Mouse (Mus musculus): ENCODE results near the gene Dpf3. TPM values are rescaled to one million over a fixed set of nuclear protein-coding genes. Genes with fewer than 3 reads are reported as not detected.

Dpf3 gene
- polyA plus RNA-seq, 1 experiment, result 3.0 TPM

GRCm38 (mm10) chr12:83254399-83254798, 233.1 kb downstream of the Dpf3 start:
- no peak for TF ChIP-seq FLI1 (IDR thresholded peaks at IDR 0.05; ENCODE audit: low read length)
- no peak for TF ChIP-seq GATA1 (IDR thresholded peaks at IDR 0.05; ENCODE audit: borderline replicate concordance, low read length)
- H3K4me3 ChIP-seq (replicated peaks), result no peak overlapping the region

GRCm38 (mm10) chr12:83249066-83249465, 238.4 kb downstream of the Dpf3 start:
- Histone ChIP-seq H3K4me1 (no peaks in the 10 kb centered on the region), H3K27me3 (replicated peaks) (peaks cover 12% of the 10 kb centered on the region), H3K4me3 (replicated peaks) (no peak overlapping the region), H3K36me3 (replicated peaks; ENCODE audit: low read length) (no peaks in the 10 kb centered on the region), H3K9me3 (peaks cover 9% of the 10 kb centered on the region)
- TF ChIP-seq GATA1 (IDR thresholded peaks at IDR 0.05; ENCODE audit: borderline replicate concordance, low read length), result no peak
- no peak for TF ChIP-seq FLI1 (IDR thresholded peaks at IDR 0.05; ENCODE audit: low read length)

More at GRCm38 (mm10) chr12:83254399-83254798, 233.1 kb downstream of the Dpf3 start:
- H3K27me3 ChIP-seq (replicated peaks), result peaks cover 8% of the 10 kb centered on the region
- H3K9me3 ChIP-seq, result no peaks in the 10 kb centered on the region
- no peaks in the 10 kb centered on the region for H3K36me3 ChIP-seq (replicated peaks; ENCODE audit: low read length)
- H3K4me1 ChIP-seq, result no peaks in the 10 kb centered on the region

- TF ChIP-seq GATA1 (IDR thresholded peaks at IDR 0.05; ENCODE audit: borderline replicate concordance, low read length) (no peak), FLI1 (IDR thresholded peaks at IDR 0.05; ENCODE audit: low read length) (no peak)
- no peaks in the 10 kb centered on the region for H3K36me3 ChIP-seq (replicated peaks; ENCODE audit: low read length)
- no peak overlapping the region for H3K4me3 ChIP-seq (replicated peaks)
- peaks cover 15% of the 10 kb centered on the region for H3K27me3 ChIP-seq (replicated peaks)
- H3K4me1 ChIP-seq, result no peaks in the 10 kb centered on the region
- H3K9me3 ChIP-seq, result peaks cover 9% of the 10 kb centered on the region
Measured at GRCm38 (mm10) chr12:83248636-83249035, 238.9 kb downstream of the Dpf3 start.

GRCm38 (mm10) chr12:83247669-83248068, 239.8 kb downstream of the Dpf3 start:
- H3K27me3 ChIP-seq (replicated peaks), result peaks cover 15% of the 10 kb centered on the region
- no peaks in the 10 kb centered on the region for H3K36me3 ChIP-seq (replicated peaks; ENCODE audit: low read length)
- no peak overlapping the region for H3K4me3 ChIP-seq (replicated peaks)
- peaks cover 9% of the 10 kb centered on the region for H3K9me3 ChIP-seq
- H3K4me1 ChIP-seq, result no peaks in the 10 kb centered on the region
- TF ChIP-seq GATA1 (IDR thresholded peaks at IDR 0.05; ENCODE audit: borderline replicate concordance, low read length) (no peak), FLI1 (IDR thresholded peaks at IDR 0.05; ENCODE audit: low read length) (no peak)

- H3K36me3 ChIP-seq (replicated peaks; ENCODE audit: low read length), result no peaks in the 10 kb centered on the region
- peak overlapping the region; percentile 2 for H3K4me3 ChIP-seq (replicated peaks)
- no peak for TF ChIP-seq GATA1 (IDR thresholded peaks at IDR 0.05; ENCODE audit: borderline replicate concordance, low read length)
- no peak for TF ChIP-seq FLI1 (IDR thresholded peaks at IDR 0.05; ENCODE audit: low read length)
- peaks cover 8% of the 10 kb centered on the region for H3K27me3 ChIP-seq (replicated peaks)
- peaks cover 15% of the 10 kb centered on the region for H3K4me1 ChIP-seq
- H3K9me3 ChIP-seq, result peaks cover 14% of the 10 kb centered on the region
Measured at GRCm38 (mm10) chr12:83241022-83241421, 246.5 kb downstream of the Dpf3 start.

- peaks cover 15% of the 10 kb centered on the region for H3K4me1 ChIP-seq
- no peak overlapping the region for H3K4me3 ChIP-seq (replicated peaks)
- peaks cover 14% of the 10 kb centered on the region for H3K9me3 ChIP-seq
- TF ChIP-seq FLI1 (IDR thresholded peaks at IDR 0.05; ENCODE audit: low read length) (no peak), GATA1 (IDR thresholded peaks at IDR 0.05; ENCODE audit: borderline replicate concordance, low read length) (no peak)
- no peaks in the 10 kb centered on the region for H3K36me3 ChIP-seq (replicated peaks; ENCODE audit: low read length)
- peaks cover 8% of the 10 kb centered on the region for H3K27me3 ChIP-seq (replicated peaks)
Measured at GRCm38 (mm10) chr12:83240571-83240970, 246.9 kb downstream of the Dpf3 start.

GRCm38 (mm10) chr12:83235781-83236180, 251.7 kb downstream of the Dpf3 start:
- no peak for TF ChIP-seq GATA1 (IDR thresholded peaks at IDR 0.05; ENCODE audit: borderline replicate concordance, low read length)
- no peak for TF ChIP-seq FLI1 (IDR thresholded peaks at IDR 0.05; ENCODE audit: low read length)
- Histone ChIP-seq H3K9me3 (peaks cover 18% of the 10 kb centered on the region), H3K36me3 (replicated peaks; ENCODE audit: low read length) (no peaks in the 10 kb centered on the region), H3K27me3 (replicated peaks) (peaks cover 6% of the 10 kb centered on the region), H3K4me1 (peaks cover 7% of the 10 kb centered on the region), H3K4me3 (replicated peaks) (no peak overlapping the region)

GRCm38 (mm10) chr12:83234981-83235380, 252.5 kb downstream of the Dpf3 start:
- no peak overlapping the region for H3K4me3 ChIP-seq (replicated peaks)

GRCm38 (mm10) chr12:83233651-83234050, 253.9 kb downstream of the Dpf3 start:
- Histone ChIP-seq H3K27me3 (replicated peaks) (peaks cover 8% of the 10 kb centered on the region), H3K36me3 (replicated peaks; ENCODE audit: low read length) (no peaks in the 10 kb centered on the region), H3K4me1 (no peaks in the 10 kb centered on the region), H3K4me3 (replicated peaks) (no peak overlapping the region), H3K9me3 (peaks cover 25% of the 10 kb centered on the region)
- TF ChIP-seq GATA1 (IDR thresholded peaks at IDR 0.05; ENCODE audit: borderline replicate concordance, low read length) (no peak), FLI1 (IDR thresholded peaks at IDR 0.05; ENCODE audit: low read length) (no peak)

More at GRCm38 (mm10) chr12:83234981-83235380, 252.5 kb downstream of the Dpf3 start:
- TF ChIP-seq GATA1 (IDR thresholded peaks at IDR 0.05; ENCODE audit: borderline replicate concordance, low read length) (no peak), FLI1 (IDR thresholded peaks at IDR 0.05; ENCODE audit: low read length) (no peak)
- H3K9me3 ChIP-seq, result peaks cover 20% of the 10 kb centered on the region
- H3K4me1 ChIP-seq, result no peaks in the 10 kb centered on the region; the same call in 1 of the 2 replicates
- H3K27me3 ChIP-seq (replicated peaks), result peaks cover 6% of the 10 kb centered on the region
- no peaks in the 10 kb centered on the region for H3K36me3 ChIP-seq (replicated peaks; ENCODE audit: low read length)

GRCm38 (mm10) chr12:83232916-83233315, 254.6 kb downstream of the Dpf3 start:
- peaks cover 25% of the 10 kb centered on the region for H3K9me3 ChIP-seq
- H3K36me3 ChIP-seq (replicated peaks; ENCODE audit: low read length), result no peaks in the 10 kb centered on the region
- TF ChIP-seq GATA1 (IDR thresholded peaks at IDR 0.05; ENCODE audit: borderline replicate concordance, low read length), result no peak
- no peak for TF ChIP-seq FLI1 (IDR thresholded peaks at IDR 0.05; ENCODE audit: low read length)
- H3K27me3 ChIP-seq (replicated peaks), result peaks cover 8% of the 10 kb centered on the region
- H3K4me1 ChIP-seq, result no peaks in the 10 kb centered on the region
- H3K4me3 ChIP-seq (replicated peaks), result no peak overlapping the region

- no peak for TF ChIP-seq GATA1 (IDR thresholded peaks at IDR 0.05; ENCODE audit: borderline replicate concordance, low read length)
- H3K4me1 ChIP-seq, result no peaks in the 10 kb centered on the region
- H3K9me3 ChIP-seq, result peaks cover 25% of the 10 kb centered on the region
- H3K27me3 ChIP-seq (replicated peaks), result peaks cover 12% of the 10 kb centered on the region
- peak overlapping the region; percentile 21 for H3K4me3 ChIP-seq (replicated peaks)
- H3K36me3 ChIP-seq (replicated peaks; ENCODE audit: low read length), result no peaks in the 10 kb centered on the region
Measured at GRCm38 (mm10) chr12:83231258-83231657, 256.3 kb downstream of the Dpf3 start.
